Mouse (Mus musculus) stomach, embryonic 14.5 days (tissue): ENCODE results near the gene Rad51b. TPM values are rescaled to one million over a fixed set of nuclear protein-coding genes. Genes with fewer than 3 reads are reported as not detected.

Experiments used
- ATAC-seq: fragments of 200-750 bp; cut with Nextera tagmentation; 2 replicates; pipeline ENCODE4 v1.8.0; 2017; ENCODE audit warnings: low read depth, moderate TSS enrichment; ENCODE audit not compliant: insufficient number of reproducible peaks, insufficient read depth, low FRiP score
- H3K27ac ChIP-seq: fragments of 300-500 bp; sonication (generic); 2 replicates; pipeline ENCODE4 v1.5.1; 2014; ENCODE audit warnings: mild to moderate bottlenecking, low read length, moderate library complexity, mixed read lengths
- H3K27me3 ChIP-seq: fragments of 300-500 bp; sonication (generic); 2 replicates; pipeline ENCODE4 v1.6.1; 2014; ENCODE audit warnings: low read length, control low read depth, mixed read lengths; ENCODE audit not compliant: control insufficient read depth, insufficient read depth
- H3K36me3 ChIP-seq: fragments of 300-500 bp; sonication (generic); 2 replicates; pipeline ENCODE4 v1.6.1; 2014; ENCODE audit warnings: mild to moderate bottlenecking, control low read depth, low read length, moderate library complexity, mixed read lengths; ENCODE audit not compliant: control insufficient read depth, insufficient read depth
- H3K4me1 ChIP-seq: fragments of 300-500 bp; sonication (generic); 2 replicates; pipeline ENCODE4 v1.6.1; 2014; ENCODE audit warnings: low read length, control low read depth, mixed read lengths; ENCODE audit not compliant: control insufficient read depth, insufficient read depth
- H3K4me2 ChIP-seq: fragments of 300-500 bp; sonication (generic); replicated peaks from 2 replicates; pipeline ENCODE4 v1.6.1; 2014; ENCODE audit warnings: low read depth, low read length, control low read depth
- H3K4me3 ChIP-seq: fragments of 300-500 bp; sonication (generic); 2 replicates; pipeline ENCODE4 v1.5.1; 2014; ENCODE audit warnings: low read depth, low read length, control low read depth
- H3K9ac ChIP-seq: fragments of 300-500 bp; sonication (generic); replicated peaks from 2 replicates; pipeline ENCODE4 v1.6.1; 2014; ENCODE audit warnings: low read depth, mild to moderate bottlenecking, control low read depth, low read length, moderate library complexity, mixed read lengths
- H3K9me3 ChIP-seq: fragments of 300-500 bp; sonication (generic); 2 replicates; pipeline ENCODE4 v1.6.1; 2016; ENCODE audit warnings: low read depth, low read length, control low read depth; ENCODE audit not compliant: control insufficient read depth
- WGBS: fragments of 180-500 bp; shearing (Covaris S2); extraction: QIAGEN DNeasy Blood & Tissue Kit; methylation state at CpG from one replicate; pipeline ENCODE4 v1.1.7; 2014; 5-methylcytosine and 5-hydroxymethylcytosine counted together
- polyA plus RNA-seq: library from polyadenylated mRNA; unstranded; fragments of >200 nt; fragmentation: Nextera tagmentation; extraction: Ambion mirVana; gene quantifications from 2 replicates; pipeline ENCODE4 v1.2.1, GENCODE M21; 2014

Rad51b gene
- polyA plus RNA-seq, 1 experiment from 2014 or later = 8.4 TPM

- no peaks in the 10 kb centered on the region for H3K9me3 ChIP-seq
- 46% methylated on average over 6 of the region's 6 CpGs for WGBS
- H3K9ac ChIP-seq = no peak overlapping the region
- peak overlapping the region; percentile 86 for H3K27ac ChIP-seq
- peaks cover 34% of the 10 kb centered on the region for H3K4me1 ChIP-seq
- H3K4me3 ChIP-seq = no peak overlapping the region
- no peaks in the 10 kb centered on the region for H3K27me3 ChIP-seq
- H3K36me3 ChIP-seq = no peaks in the 10 kb centered on the region
- H3K4me2 ChIP-seq = no peak overlapping the region
- ATAC-seq = no peak
Measured at GRCm38 (mm10) chr12:79610511-79611103, 313.5 kb downstream of the Rad51b start.

GRCm38 (mm10) chr12:79611665-79612064 is 314.6 kb downstream of the Rad51b start:
- Histone ChIP-seq H3K4me1 (peaks cover 34% of the 10 kb centered on the region), H3K9me3 (no peaks in the 10 kb centered on the region), H3K9ac (no peak overlapping the region), H3K4me3 (no peak overlapping the region), H3K27me3 (no peaks in the 10 kb centered on the region), H3K36me3 (no peaks in the 10 kb centered on the region), H3K27ac (peak overlapping the region; percentile 86; the same call in 1 of the 2 replicates), H3K4me2 (no peak overlapping the region)
- ATAC-seq = no peak
- WGBS = 83% methylated on average over 2 of the region's 2 CpGs

- peak overlapping the region; percentile 86 for H3K27ac ChIP-seq
- peaks cover 34% of the 10 kb centered on the region for H3K4me1 ChIP-seq
- peak; percentile 87; the same call in 1 of the 2 replicates for ATAC-seq
- no peaks in the 10 kb centered on the region for H3K9me3 ChIP-seq
- H3K36me3 ChIP-seq = no peaks in the 10 kb centered on the region
- H3K27me3 ChIP-seq = no peaks in the 10 kb centered on the region
- H3K9ac ChIP-seq = no peak overlapping the region
- 51% methylated on average over 14 of the region's 14 CpGs for WGBS
- no peak overlapping the region for H3K4me3 ChIP-seq
- H3K4me2 ChIP-seq = no peak overlapping the region
Measured at GRCm38 (mm10) chr12:79612334-79613060, 315.4 kb downstream of the Rad51b start.

GRCm38 (mm10) chr12:79613061-79613788 is 316.1 kb downstream of the Rad51b start:
- Histone ChIP-seq H3K4me2 (no peak overlapping the region), H3K27ac (peak overlapping the region; percentile 86), H3K27me3 (no peaks in the 10 kb centered on the region), H3K36me3 (no peaks in the 10 kb centered on the region), H3K4me3 (no peak overlapping the region), H3K4me1 (peaks cover 34% of the 10 kb centered on the region), H3K9me3 (no peaks in the 10 kb centered on the region), H3K9ac (no peak overlapping the region)
- ATAC-seq = 0 out of 2 replicates have a peak, but pooled peaks have one; percentile 12
- WGBS = 86% methylated on average over 8 of the region's 8 CpGs

- Histone ChIP-seq H3K27ac (peak overlapping the region; percentile 86; the same call in 1 of the 2 replicates), H3K36me3 (no peaks in the 10 kb centered on the region), H3K4me3 (no peak overlapping the region), H3K4me1 (peaks cover 34% of the 10 kb centered on the region), H3K9me3 (no peaks in the 10 kb centered on the region), H3K9ac (no peak overlapping the region), H3K4me2 (no peak overlapping the region), H3K27me3 (no peaks in the 10 kb centered on the region)
- ATAC-seq = no peak
- 78% methylated on average over 9 of the region's 9 CpGs for WGBS
Measured at GRCm38 (mm10) chr12:79613846-79614582, 316.9 kb downstream of the Rad51b start.

- Histone ChIP-seq H3K27me3 (no peaks in the 10 kb centered on the region), H3K9me3 (no peaks in the 10 kb centered on the region), H3K4me1 (peaks cover 32% of the 10 kb centered on the region), H3K9ac (no peak overlapping the region), H3K36me3 (no peaks in the 10 kb centered on the region), H3K4me2 (no peak overlapping the region), H3K27ac (peak overlapping the region; percentile 86; the same call in 1 of the 2 replicates), H3K4me3 (no peak overlapping the region)
- ATAC-seq = no peak
- 76% methylated on average over 2 of the region's 2 CpGs for WGBS
Measured at GRCm38 (mm10) chr12:79614583-79614953, 317.5 kb downstream of the Rad51b start.

GRCm38 (mm10) chr12:79615717-79616316 is 318.7 kb downstream of the Rad51b start:
- Histone ChIP-seq H3K9ac (no peak overlapping the region), H3K4me3 (no peak overlapping the region), H3K27me3 (no peaks in the 10 kb centered on the region), H3K27ac (peak overlapping the region; percentile 44), H3K4me1 (peaks cover 24% of the 10 kb centered on the region), H3K4me2 (no peak overlapping the region), H3K9me3 (no peaks in the 10 kb centered on the region), H3K36me3 (no peaks in the 10 kb centered on the region)
- 57% methylated on average over 5 of the region's 5 CpGs for WGBS
- no peak for ATAC-seq

- Histone ChIP-seq H3K4me2 (no peak overlapping the region), H3K9me3 (no peaks in the 10 kb centered on the region), H3K36me3 (no peaks in the 10 kb centered on the region), H3K27ac (no peak overlapping the region), H3K27me3 (no peaks in the 10 kb centered on the region), H3K4me1 (peaks cover 14% of the 10 kb centered on the region; the same call in 1 of the 2 replicates), H3K4me3 (no peak overlapping the region), H3K9ac (no peak overlapping the region)
- ATAC-seq = no peak
- WGBS = 94% methylated on average over 1 of the region's 1 CpGs
Measured at GRCm38 (mm10) chr12:79619009-79619408, 321.9 kb downstream of the Rad51b start.
